Mouse (Mus musculus) embryo, embryonic 10 days (tissue): ENCODE data around the gene Col4a6.
A peak's percentile ranks its signal among the peaks of the same experiment; 100 is the strongest.

Experiments
- DNase-seq: peaks from one replicate; pipeline ENCODE4 v3.0.0-alpha.2; 2015; ENCODE audit warnings: low spot score

The Col4a6 gene

DNA sequence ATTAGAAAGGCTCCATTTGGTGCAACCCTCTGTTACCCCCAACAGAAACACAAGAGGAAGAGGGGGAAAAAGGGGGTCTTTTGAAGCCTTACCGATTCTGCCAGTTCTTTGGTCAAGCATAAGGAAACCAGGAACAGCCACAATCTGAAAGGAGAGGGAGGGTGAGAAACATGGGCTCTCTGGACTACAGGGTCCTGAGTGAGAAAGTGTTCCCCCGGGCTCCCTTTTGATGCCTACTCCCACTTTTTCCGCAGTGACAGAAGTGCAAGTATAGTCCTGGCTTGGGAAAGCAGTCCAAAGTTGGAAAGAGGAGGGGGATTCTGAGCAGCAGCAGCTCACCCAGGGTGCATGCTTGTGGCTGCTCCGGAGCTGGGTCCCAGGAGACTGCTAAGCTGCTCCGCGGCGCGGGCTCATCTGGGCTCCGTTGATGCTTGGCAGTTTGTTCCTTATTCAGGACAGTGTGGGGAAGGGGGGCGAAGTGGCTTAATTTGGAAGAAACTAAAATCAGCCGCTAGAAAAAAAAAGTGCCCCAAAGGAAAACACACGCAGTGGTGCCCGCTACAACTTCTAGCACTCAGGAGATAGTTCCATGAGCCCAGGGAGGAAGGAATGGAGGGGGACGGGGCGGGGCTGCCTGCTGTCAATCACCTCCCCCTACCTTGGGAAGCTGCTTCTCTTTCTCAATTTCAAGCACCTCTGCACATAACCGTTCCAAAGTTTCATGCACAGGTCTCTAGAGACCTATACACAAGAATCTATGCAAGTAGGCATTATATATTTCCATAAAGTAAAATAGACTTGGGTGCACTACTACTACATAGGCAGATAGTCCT, at the start of gene Col4a6:
Gene Col4a6 (minus strand): TSS at position 607 of the 833 bp plus-strand sequence.
- peak; percentile 6 for DNase-seq

DNA sequence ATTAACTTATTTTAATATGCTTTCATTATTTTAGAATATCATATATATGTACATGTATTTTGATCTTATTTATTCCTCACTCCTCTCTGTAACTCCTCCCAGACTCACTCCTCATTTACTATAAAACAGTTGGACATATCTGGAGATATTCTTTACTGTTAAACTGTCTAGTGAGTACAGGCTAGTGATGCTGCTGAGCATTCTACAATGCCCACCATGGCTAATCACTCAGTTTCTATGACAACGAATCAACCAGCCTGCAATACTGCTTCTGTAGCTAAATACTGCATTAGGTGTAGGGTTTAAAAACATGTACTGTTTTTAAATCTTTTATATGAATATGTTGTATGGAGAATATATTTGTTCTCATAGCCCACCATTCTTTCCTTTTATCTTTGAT, 29.2 kb upstream of the Col4a6 start:
- no peak for DNase-seq

DNA sequence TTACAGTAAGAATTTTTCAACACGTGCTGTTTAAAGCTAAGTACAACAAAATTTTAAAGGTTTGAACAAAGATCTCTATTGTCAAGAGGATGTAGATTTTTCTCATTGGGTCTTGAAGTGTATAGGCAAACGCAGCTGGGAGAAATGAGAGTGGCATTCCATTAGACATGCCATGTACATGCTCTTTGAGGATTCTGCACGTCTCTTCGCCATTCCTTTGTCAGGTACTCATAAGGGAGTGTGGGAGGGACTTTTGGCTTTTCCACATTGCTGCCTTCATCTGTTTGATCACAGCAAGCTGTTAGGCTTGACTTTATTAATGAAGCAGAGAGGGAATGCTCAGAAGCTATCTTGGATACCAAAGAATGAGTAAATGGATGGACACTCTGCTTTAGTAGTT, 20.7 kb upstream of the Col4a6 start:
- DNase-seq, result no peak

DNA sequence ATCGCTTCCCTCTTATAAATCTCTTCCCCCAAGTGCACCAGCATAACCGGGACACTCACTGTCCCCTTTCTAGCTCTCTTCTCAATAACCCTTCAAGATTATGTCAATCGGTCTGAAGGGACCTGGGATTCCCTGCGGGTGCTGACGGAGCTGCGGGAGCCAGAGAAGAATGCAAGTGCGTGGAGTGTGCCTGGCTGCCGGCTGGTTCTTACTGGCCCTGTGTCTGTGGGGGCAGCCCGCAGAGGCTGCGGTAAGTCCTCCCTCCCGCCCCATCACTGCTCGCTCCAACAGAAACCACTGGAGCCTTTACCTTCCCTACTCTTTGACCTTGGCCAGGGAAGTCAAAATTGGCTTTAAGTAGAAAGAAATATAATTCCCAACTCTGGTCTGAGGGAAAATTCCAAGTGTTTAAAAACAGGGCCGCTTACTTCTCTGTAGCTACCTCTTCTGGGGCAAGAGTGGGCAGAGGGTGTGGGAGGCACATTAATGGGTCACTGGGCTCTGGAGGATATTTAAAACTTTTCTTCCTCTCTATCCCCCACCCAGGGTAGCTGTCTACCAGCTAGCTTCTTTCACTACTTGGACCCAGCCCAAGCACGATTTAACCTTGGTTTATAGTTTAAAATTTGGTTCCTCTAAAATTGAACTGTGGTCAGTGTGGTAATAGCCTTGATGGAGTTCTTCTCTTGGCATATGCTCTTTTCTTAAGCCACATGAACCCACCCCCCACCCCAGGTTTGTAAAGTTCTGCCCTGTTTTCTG, 1.9 kb upstream of the Col4a6 start:
- DNase-seq, result no peak

DNA sequence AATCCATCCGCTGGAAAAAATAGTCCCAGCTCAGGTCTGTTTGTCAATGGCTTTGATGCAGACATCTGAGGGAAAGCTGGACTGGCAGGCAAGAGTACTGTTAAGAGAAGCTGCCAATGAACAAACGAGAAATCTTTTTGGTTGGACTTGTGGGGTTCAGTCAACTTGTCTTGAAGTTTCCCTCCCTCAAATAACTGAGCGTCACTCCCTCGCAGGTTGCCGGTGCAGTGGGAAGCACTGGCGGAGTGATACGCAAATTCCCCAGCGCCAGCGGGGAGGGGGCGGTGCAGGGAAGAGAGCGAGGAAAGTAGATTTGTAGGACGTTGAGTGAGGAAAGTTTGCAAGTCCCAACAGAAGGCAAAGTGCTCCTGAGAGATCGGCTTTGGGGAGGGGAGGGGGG, 1.2 kb upstream of the Col4a6 start, which contains the start of gene Col4a5:
Gene Col4a5 (plus strand): TSS at position 276 of the 400 bp plus-strand sequence.
- peak; percentile 81 for DNase-seq

DNA sequence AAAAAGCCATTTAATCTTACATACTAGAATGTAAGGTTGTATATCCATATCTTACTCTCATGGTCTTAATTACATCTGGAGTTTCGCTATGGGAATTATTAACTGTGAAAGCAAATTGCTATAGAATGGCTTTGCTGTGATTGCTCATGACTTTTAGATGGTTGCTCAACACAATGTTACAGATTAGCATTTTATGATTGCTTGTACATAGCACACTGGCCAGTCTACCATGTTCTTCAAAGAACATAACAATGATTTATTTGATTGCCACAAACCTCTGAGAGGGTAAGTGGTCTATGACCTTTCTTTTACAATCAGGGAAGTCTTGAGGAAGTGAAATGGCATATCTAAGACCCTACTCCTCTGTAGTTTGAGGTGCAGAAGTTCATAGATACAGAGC, 25.9 kb downstream of the Col4a6 start:
- DNase-seq, result no peak

DNA sequence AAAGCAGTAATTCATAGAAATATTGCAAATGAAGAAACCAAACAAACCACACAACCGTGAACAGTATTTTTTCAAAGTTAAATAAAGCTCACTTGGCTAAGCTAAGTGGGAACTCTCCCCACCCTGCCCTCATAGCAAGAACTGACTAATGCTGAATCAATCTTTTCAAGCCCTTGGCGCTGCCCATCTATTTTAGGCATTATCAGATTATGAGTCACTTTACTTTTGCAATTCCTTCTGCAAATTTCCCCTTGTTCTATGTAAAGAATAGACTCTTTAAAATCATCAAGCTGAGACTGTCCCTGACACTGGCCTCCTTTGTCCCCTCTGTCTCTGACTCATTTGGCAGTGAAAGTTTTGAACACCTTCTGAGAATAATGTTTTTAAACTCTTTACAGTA, 34.5 kb downstream of the Col4a6 start:
- no peak for DNase-seq

DNA sequence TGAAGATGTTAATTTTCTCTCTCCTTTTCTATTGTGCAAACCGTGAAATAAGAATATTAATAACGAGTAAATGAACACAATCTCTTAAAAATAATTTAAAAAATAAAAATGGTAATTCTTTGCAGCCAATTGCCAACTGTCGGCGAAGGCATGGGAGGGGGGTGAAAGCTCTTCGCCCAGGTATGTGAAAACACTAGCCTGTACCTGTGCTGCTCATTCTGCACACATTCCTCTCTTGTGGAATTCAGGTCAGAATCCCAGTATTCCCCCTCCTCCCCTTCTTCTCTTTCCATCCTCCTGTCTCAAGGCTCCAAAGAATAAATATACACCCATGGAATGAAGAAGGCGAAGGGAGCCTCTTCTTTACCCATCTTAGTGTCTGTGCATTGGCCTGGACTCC, 37.1 kb downstream of the Col4a6 start:
- DNase-seq, result no peak

DNA sequence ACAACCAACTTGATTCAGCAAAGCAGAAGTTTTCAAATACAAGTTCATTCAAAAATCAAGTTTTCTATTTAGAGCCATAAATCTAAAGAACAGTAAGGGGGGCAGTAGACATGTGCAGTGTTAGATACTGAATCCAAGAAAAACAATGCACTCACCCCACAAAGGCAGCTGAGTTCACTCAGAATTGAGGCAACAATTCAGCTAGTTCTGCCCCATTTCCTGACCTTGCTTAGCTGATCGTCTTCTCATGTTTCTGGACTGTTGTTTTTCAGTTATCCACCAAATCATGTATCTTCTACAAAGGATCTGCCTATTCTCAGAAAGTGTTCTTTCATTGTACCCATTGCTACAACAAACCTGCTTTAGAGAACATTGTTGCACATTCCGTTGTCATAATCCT, 58.6 kb downstream of the Col4a6 start:
- DNase-seq, result no peak

DNA sequence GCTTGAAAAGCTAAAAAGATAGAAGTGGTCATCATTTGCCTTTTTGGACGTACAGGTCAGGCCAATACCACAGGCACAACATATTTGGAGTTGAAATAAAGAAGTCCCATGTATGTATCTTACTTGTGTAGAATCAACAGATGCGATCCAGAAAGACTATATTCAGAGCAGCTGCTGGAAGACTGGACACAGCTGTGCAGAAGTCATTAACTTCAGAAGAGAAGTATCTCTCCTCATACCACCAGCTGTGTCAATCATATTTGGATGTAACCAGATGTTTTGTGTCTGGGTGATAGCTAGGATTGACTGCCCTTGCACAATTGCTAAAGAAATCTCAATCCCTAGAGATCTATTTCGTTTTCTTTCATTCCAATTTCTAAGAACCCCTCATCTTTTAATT, 77.6 kb downstream of the Col4a6 start:
- no peak for DNase-seq

DNA sequence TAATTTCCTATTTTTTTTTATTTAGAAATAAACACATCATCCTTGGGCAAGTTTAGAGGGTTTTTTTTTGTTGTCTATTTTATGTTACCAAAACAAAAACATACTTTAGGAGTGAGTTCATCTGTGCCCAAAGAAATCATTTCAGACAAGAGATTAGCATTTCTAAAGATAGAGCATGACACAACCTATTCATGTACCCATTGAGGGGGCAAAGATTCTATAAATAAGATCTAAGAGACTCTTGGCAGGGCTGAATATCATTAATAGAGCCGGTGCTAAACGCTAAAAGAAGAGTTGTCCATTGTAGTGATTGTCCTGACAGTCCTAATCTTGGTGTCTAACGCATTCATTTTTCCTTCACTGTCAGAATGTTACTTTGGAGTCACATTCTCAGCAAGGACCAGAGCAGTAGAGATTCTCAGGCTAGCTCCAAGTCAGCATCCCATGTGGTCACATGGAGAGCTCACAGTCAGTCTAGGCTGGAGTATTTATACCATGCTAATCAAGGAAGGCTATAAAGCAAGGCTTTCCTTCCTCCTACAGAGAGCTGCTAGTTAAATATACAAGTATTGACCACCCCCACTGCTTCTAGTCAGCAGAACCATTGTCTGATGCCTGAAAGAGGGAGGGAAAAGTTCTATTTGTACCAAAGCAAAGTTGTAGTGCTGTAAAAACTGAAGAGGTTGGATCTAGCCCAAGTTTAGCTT, 88.3 kb downstream of the Col4a6 start:
- peak; percentile 26 for DNase-seq

DNA sequence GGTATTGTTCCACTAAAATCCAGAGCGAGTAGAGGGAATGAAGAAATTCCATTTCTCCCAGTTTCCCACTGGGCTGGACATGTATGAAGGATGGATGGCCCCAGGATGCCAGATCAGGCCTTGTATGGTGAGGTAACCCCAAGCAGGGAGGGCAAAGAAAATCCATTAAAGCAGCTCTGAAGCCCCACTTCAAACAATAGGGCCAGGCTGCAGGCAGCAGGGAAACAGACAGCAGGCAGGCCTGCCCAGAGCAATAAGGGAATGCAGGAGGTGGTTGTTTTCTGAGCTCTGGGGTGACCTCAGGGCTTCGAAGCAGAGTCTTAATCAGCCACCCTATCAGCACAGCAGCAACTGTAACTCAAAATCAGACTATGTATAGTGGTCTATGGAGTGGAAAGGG, 89.2 kb downstream of the Col4a6 start:
- peak; percentile 21 for DNase-seq

DNA sequence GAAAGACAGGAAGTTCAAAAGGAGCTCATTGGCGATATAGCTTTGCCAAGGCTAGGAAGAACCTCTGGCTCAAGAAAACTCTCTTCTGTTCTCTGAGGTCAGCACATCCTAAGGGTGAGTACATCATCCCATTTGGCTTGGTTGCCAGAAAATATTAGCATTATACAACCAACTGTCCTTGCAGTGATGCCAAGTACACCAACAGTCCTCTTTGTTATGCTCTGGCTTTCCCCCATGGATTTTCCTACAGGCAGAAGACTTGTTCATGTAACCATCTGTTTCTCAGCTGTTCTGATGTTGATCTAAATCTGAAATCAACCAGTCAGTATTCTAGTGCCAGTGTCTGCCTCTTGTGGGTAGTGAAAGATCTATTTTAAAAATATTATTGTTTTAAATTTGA, 103.6 kb downstream of the Col4a6 start:
- DNase-seq, result no peak

DNA sequence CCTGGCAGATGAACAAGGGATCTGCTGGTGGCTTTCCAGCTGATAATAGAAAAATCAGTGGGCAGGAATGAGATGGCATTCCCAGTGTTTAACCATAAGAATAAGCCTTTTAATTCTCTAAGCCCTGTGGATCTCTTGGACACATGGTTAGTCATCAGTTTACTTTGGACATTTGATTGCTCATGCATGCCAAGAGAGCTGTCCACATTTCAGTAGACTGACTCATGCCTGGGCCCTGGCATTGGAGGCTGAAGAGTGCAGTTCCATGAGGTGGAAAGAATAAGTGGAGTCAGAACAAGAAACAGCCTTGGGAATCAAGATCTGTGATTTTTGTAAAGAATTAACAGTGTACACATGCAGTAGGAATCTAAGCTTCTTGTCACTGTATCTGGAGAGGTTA, 110.5 kb downstream of the Col4a6 start:
- no peak for DNase-seq

DNA sequence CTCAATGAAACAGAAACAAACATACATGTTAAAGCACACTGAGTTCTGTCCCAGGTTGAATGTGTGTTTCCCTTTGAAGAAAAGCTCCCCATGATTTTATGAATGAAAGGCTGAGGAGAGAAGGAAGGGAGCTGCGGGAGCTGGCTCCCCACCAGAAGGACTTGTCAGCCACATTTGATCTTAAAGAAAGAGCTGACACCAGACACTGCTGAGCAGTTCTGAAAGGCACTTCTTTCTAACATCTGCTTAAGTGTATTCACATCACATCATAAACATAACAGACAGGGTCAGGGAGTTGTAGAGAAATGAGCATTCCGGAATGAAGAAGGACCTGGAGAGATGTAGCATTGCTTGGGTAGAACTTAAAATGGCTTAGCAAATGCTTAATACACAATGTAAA, 132.5 kb downstream of the Col4a6 start:
- no peak for DNase-seq

DNA sequence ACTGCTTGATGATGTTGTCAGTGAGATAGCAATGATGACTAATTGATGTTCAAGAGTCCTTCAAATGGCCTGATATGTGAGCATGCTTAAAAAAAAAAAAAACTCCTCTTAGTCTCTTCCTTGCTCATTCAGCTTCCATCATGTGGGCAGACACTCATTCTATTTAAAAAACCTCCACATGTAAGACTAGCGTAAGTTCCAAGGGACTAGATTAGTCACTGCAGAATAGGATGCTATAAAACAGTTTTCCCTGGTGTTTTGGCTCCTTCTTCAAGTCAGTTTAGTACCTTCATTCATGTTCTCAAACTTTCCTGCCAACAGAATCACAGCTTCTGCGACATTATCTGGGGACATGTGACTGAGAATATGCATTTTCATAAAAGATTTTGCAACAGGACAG, 145.8 kb downstream of the Col4a6 start:
- no peak for DNase-seq

DNA sequence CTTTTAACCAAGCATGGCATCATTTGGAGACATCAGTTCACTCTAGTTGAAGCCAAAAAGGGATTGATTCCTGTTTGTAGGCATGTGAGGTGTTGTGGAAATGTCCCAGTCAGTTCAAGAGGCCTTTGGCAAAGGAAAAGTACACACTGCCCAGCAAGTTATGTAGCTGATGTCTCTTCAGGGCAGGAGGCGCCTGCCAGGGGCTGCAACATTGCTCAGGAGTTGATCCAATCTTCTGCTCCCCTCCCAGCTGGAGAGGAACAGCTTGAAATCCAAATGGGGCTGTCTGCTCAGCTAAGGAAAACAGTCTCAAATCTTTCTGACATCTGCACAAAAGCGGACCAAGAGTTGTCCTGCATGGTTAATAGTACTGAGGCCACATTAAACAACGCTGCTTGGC, 149.7 kb downstream of the Col4a6 start:
- peak; percentile 4 for DNase-seq

DNA sequence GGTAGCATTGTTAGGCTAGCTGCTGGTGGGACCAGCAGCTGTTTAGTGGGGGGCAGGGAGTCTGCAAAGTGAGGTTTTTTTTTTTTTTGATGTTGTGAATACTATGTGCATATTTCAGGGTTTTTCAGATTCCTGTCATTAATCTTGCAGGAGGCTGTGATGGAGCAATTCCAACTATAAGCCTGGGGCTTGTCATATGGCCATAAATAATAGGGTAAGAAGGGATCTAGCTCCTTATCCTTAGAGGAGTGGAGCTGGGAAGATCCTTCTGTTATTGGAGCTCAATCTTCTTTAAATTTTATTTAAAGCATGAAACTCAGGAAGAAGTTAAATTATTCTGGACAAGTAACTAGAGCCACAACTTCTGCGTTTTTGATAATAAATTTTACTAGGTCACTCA, 157.7 kb downstream of the Col4a6 start:
- DNase-seq, result no peak

DNA sequence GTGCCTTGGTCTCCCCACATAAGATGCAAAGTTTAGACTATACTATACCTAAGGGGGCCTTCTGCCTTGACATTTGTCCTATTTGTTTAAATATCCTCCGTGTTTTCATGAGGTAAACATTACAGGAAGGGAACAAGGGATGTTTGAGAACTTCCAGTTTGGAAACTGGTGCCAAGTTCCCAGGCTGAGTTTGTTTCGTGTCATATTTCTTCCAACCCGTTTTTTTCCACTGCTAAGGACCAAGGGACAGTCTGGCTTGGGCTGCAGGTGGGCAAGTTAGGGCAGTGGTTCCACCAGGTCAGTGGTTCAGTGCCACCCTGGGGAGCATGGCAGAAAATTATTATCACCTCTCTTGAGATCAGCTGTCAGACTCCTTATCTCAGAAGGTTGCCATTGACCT, 158.1 kb downstream of the Col4a6 start:
- no peak for DNase-seq

DNA sequence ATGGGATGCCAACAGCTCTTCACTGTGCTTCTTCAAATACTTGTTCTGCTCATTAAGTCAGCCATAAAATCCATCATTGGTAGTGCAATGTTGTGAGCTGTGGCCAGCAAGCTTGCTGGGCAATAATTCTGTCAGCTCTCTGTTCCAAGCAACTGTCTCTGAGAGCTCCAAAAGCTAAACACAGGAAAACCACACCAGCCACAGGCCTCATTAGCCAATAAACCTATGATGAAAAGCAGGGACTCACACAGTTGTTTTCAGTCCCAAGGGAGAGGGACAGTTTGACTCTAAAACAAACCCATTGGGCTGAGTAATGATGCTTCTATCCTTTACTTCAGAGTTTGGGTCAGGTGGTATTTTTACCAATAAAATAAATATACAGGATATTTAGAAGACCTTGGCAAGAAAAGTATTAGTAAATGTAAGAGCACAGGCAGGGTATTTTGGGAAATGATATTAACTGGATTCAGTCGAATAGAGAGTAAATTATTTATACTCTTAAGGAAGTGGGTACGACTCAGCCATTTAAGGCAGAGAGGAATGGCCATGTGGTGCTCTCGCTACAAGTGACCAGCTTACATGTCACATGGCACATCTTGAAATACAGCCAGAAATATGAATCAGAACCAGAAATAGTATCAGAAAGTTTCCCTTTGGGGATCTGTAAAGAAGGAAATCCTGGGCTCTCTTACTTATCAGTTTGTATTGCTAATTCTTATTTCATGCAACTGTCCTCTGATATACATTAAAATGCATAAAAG, 181.0 kb downstream of the Col4a6 start:
- no peak for DNase-seq

DNA sequence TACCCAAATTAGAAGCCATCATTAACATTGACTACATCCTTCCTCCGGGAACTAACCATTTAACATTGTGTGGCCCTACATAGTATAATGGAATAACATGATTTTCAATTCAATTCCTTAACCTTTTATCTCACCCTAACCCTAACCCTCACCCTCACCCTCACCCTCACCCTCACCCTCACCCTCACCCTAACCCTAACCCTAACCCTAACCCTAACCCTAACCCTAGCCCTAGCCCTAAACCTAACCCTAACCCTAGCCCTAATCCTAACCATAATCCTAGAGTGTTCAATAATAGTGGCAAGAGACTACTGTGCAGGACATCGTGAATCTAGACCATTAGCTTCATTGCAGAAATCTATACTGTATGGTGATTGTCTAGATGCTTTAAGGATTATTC, 197.5 kb downstream of the Col4a6 start:
- no peak for DNase-seq

DNA sequence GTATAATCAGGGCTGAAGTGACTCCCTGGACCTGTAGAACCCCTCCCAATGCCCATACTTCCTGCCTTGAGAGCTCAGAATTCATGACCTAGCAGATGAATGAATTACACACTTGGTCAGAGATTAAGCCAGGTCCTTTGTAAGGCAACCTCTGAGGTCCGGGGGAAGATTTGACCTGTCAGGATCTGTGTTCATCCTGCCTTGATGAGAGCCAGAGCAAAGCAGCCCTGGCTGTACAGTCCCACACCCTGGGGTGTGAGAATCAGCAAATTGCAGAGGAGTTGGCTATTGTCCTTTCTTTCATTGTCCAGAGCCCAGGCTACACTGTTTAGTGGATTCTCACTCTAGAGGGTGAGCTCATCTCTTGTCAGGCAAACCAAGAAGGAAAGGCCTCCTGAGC, 207.9 kb downstream of the Col4a6 start:
- DNase-seq, result peak; percentile 5
